8 mouse cellular contexts compared by ENCODE assay signal in genomic region chr1:192136561-192137290, GRCm38 (mm10). TPM values are rescaled to one million over a fixed set of nuclear protein-coding genes. Genes with fewer than 3 reads are reported as not detected.
A peak's percentile ranks its signal among the peaks of the same experiment; 100 is the strongest.
DNase-seq lines count a peak whose midpoint lies in the region; ATAC-seq and TF ChIP-seq lines count a peak whose summit lies in the region.

No protein-coding gene starts in this region.

- H3K36me3 ChIP-seq in hindbrain, embryonic 12.5 days, result peaks cover 4% of the 10 kb centered on the region; the same call in 1 of the 2 replicates

- H3K27me3 ChIP-seq in Patski, result no peaks in the 10 kb centered on the region
- H3K27me3 ChIP-seq in hindbrain, embryonic 12.5 days, result no peaks in the 10 kb centered on the region

- peak overlapping the region; percentile 99 for H3K27ac ChIP-seq in hindbrain, embryonic 12.5 days

- H3K4me2 ChIP-seq in hindbrain, embryonic 12.5 days (replicated peaks), result peak overlapping the region; percentile 92

- H3K9me3 ChIP-seq in hindbrain, embryonic 12.5 days (replicated peaks), result no peaks in the 10 kb centered on the region

- peaks cover 13% of the 10 kb centered on the region for H3K4me1 ChIP-seq in hindbrain, embryonic 12.5 days

- peak overlapping the region; percentile 94 for H3K9ac ChIP-seq in hindbrain, embryonic 12.5 days

- in situ Hi-C loops in Patski (cut with MboI; ENCODE audit: low pct_unique_long_range_greater_than_20kb), result no loop called here

- peak overlapping the region; percentile 72 for H3K4me3 ChIP-seq in hindbrain, embryonic 12.5 days

- TF ChIP-seq CTCF in Patski (IDR thresholded peaks at IDR 0.05), result no peak

- WGBS in hindbrain, embryonic 12.5 days, result under 1% methylated on average over 52 of the region's 55 CpGs

- ATAC-seq in Patski, result peak; percentile 63
- ATAC-seq in hindbrain, embryonic 12.5 days (ENCODE audit: low FRiP score), result peak; percentile 85

- POLR2A ChIA-PET in Patski (lab: Charles Lee), result interaction anchor here (1.2 kb wide), 1 partner anchor 15 kb away, joined by 5 read pairs; no protein-coding TSS in a partner anchor

- DNase-seq in Patski (ENCODE audit: low read depth, low spot score), result peak; percentile 50
- peak; percentile 88 to 91 for DNase-seq in cerebellum, postnatal 10 days
- DNase-seq in frontal cortex, postnatal 10 days (ENCODE audit: low spot score in 2 of 2), result peak; percentile 78 to 81
- peak; percentile 70 to 84 for DNase-seq in layer of hippocampus, postnatal 14 days (ENCODE audit: low spot score in 2 of 2)
- peak; percentile 89 for DNase-seq in lung, postnatal 10 days
- DNase-seq in ovary, postnatal 14 days (ENCODE audit: low spot score), result peak; percentile 71
- peak; percentile 49 to 53 for DNase-seq in thymus, postnatal 10 days (ENCODE audit: low spot score in 2 of 2)

- CTCF ChIA-PET in Patski (lab: Charles Lee), result interaction anchor here (1.9 kb wide), 1 partner anchor 27 kb away, joined by 5 read pairs; no protein-coding TSS in a partner anchor

RNA-seq across cellular contexts. Expression of gene Rcor3, which starts 1.1 kb away (rescaled TPM):
- polyA plus RNA-seq in Patski (2021), result 34.2 TPM
- polyA plus RNA-seq in hindbrain, embryonic 12.5 days (2016; fragmentation: Nextera tagmentation; extraction: Ambion mirVana), result 28.3 and 32.6 TPM in 2 replicates
- total RNA-seq in layer of hippocampus, postnatal 14 days (2021), result 10 to 100 TPM; 45.3 to 55.8 TPM

RNA-seq across cellular contexts. Expression of gene Traf5, which starts 44.4 kb away (rescaled TPM):
- 23.2 TPM for polyA plus RNA-seq in Patski (2021)
- polyA plus RNA-seq in hindbrain, embryonic 12.5 days (2016; fragmentation: Nextera tagmentation; extraction: Ambion mirVana), result 4.1 and 5.3 TPM in 2 replicates
- 1 to 10 TPM; 2.1 to 3.8 TPM for total RNA-seq in layer of hippocampus, postnatal 14 days (2021)

RNA-seq across cellular contexts. Expression of gene Kcnh1, which starts 53.8 kb away (rescaled TPM):
- 2.3 TPM for polyA plus RNA-seq in Patski (2021)
- 0.87 and 1.2 TPM in 2 replicates for polyA plus RNA-seq in hindbrain, embryonic 12.5 days (2016; fragmentation: Nextera tagmentation; extraction: Ambion mirVana)
- 10 to 100 TPM; 24.0 to 27.2 TPM for total RNA-seq in layer of hippocampus, postnatal 14 days (2021)

Comparison
In these comparisons a context has a peak if more than half of its experiments do, and no peak if none do; other contexts are left out.
1. Peak in every context shown above with its lines: DNase-seq, ATAC-seq, H3K4me3 ChIP-seq and H3K27ac ChIP-seq.